Mouse (Mus musculus) layer of hippocampus, adult 9-10 months (tissue): Measurements from ENCODE around the gene Asic2.

Source experiments
- DNase-seq: peaks from one replicate; pipeline ENCODE4 v3.0.0; 2022; ENCODE audit warnings: low spot score

Gene Asic2

GRCm38 (mm10) chr11:81841001-81841400 lies 127.3 kb downstream of the Asic2 start:
- no peak for DNase-seq

DNA sequence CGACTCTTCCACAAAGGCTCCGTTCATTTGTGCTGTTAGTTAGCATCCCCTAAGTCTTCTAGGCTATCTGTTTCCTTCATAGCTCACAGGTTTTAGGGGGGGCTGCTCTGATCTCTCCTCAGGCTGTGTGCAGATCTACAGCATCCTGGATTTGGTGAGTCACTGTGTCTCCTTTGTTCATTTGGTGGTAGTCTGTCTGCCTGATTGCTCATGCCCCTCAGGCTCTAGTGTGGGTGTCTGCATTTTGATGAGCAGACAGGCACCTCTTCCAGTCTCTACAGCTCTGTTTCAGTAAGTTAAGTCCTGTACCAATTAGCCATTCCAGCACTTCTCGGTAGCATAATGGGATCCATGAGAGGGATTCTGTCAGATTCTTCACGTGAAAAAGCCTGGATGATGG lies 129.8 kb downstream of the Asic2 start:
- DNase-seq, result no peak

DNA sequence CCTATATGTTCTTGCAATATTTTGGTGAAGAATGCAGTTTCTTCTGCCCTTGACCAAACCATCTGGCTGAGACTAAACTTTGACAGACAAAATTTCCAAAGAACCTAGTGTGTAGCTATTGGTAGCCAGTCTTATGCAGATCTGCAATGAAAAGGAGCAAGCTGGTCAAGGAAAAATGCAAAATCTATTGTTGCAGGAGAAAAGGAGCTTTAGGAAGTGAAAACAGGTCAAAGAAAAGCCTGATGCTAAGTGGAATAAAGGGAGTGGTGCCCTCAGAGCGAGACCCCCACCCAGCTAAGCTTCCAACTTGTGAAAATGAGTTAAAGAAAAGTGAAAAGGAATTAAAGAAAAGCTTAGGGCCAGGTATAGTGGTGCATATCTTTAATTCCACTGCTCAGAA lies 135.9 kb downstream of the Asic2 start:
- DNase-seq, result no peak

DNA sequence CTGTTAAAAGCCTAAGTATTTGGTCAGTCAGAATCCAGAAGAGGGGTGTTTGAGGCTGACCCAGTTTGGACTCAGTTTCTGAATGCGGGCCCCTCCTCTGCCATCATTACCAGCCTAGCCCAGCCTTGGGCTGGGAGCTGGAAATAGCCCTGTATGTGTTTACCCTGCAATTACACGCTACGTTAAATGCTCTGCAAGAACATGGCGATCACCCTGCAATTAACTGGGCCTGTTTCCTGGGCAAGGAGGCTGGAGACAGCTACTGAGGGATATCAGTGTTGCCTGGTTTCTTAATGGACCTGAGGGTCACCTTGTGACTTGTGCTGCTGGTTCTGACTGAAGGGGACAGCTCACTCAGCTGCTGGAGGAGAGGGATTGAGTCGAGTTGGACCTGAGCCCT lies 151.7 kb downstream of the Asic2 start:
- DNase-seq, result no peak

DNA sequence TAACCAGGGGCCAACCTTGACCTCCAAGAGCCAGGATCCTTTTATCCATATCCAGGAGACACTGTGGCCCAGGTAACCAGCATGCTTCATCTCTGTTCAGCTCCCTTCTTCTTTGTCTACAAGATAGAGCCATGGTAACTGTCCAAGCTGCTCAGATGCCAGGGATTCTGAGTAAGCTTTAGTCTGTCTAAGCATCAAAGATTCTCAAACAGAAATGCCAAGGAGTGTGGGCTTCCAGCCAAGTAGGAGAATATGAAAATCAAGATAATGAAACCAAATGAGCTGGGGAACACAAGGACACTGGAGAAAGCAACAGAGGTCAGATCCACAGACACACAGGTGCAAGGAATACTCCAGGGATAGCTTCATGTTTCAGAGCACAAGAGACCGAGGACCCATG lies 153.4 kb downstream of the Asic2 start:
- peak; percentile 17 for DNase-seq

- no peak for DNase-seq
These were observed 161.2 kb downstream of the Asic2 start for GRCm38 (mm10) chr11:81806905-81807659.

GRCm38 (mm10) chr11:81803544-81803943 lies 164.7 kb downstream of the Asic2 start:
- no peak for DNase-seq

DNA sequence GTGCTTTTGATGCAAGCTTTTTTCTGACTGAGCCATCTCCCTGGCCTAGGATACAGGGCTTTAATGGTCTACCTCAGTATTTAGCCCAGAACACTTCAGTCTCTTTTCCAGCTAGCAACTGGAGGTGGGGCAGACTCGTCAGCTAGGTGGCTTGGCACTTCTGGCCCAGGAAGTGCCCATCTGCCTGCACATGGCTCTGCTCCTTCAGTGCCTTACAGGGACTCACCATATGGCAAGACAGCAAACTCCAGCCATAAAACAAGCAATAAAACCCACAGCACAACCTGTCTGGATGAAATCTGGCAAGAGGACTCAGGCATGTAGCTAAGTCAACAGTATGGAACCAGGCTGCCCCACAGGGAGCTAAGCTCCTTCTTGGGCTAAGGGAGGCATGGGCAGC lies 165.6 kb downstream of the Asic2 start:
- no peak for DNase-seq

DNA sequence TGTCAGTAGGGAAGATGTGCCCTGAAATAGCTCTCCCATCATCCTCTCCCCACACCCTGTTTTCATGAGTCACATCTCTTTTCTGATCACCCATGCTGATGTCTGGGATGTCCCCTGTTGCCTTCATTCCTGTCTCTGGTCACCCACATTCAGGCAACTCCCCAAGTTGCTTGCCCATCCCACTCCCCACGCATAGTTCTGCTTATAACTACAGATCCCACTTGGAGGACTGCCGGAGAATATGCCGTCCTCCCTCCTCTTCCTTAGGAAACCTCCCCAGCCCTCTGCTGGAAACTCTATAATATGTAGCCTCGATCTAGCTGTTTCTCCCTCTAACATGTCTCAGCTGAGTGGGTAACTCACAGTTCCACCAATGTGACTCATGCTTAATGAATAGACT lies 167.4 kb downstream of the Asic2 start:
- no peak for DNase-seq

DNA sequence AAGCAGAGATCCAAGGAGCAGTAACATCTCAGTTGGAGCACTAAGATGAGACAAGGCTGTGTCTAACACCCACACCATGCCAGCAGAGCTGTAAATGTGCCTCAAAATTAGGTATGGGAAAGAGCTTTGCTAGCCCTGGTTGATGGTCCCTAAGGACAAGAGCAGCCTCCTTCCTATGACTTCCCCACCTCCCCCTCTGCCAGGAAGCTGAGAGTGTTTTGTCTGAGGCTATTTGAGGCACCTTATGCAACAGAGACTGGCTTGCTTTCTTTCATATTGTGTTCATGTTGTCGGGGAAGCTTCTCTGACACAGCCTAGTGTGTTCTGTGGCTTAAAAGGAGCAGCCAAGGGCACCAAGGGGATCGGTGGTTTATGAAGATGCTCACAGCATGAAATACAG lies 174.7 kb downstream of the Asic2 start:
- no peak for DNase-seq

- DNase-seq, result no peak
These were observed 176.7 kb downstream of the Asic2 start for GRCm38 (mm10) chr11:81791579-81791978.

GRCm38 (mm10) chr11:81780596-81780995 lies 187.7 kb downstream of the Asic2 start:
- DNase-seq, result no peak

GRCm38 (mm10) chr11:81779881-81780280 lies 188.4 kb downstream of the Asic2 start:
- peak; percentile 10 for DNase-seq

DNA sequence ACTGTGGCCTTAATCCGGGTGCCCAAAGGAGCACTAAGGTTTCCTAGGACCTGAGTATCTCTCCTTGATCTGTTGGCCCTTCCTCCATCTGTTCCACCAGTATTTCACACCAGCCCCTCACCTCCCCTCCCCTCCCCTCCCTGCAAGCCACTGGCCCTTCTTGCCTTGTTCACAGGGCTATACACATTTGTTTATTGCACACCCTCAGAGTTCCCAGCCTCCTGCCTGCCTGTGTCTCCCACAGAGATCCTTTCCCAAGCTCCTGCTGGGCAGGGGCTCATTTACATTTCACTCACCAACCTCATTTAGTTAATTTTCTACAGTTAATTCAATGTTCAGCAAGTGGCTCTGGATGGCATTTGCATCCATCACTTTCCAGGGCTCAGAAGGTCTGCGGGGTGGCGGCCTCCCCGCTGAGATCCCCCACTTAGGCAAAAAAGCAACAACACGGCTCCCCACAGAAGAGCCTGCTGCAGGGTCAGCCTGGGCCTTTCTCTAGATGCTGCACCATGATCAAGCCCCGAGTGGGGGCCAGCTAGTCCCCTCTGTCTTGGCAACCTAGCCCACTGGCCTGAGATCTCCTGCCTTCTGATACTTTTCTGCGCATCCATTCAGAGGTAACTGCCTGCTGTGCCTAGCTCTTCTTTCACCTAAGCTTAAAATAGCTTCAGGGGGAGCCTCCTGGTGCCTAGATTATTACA lies 196.9 kb downstream of the Asic2 start:
- DNase-seq, result no peak

DNA sequence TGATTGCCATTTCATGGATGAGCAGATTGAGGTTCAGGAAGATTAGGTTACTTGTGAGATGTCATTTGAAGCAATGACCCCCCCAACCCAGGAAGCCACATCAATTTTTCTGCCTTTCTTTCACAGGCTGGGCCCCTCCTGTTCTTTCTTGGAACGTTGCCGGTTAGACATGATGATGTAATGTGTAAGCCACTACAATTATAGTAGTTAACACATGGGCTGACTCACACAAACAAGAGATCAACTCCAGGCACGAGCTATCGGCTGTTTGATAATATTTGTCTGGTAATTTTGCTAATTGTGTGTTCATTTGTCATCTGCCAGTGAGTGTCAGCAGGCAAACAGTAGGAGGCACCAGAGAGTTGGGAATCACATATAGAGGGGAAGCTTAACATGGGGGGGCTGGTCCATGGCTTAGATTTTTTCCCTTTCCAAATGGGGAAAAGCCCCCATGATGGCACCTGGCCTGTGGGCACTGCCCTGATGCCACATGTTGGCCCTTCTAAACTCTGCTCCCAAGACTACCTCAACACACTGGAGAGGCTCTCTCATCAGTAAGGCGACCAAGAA lies 198.5 kb downstream of the Asic2 start:
- peak; percentile 41 for DNase-seq

DNA sequence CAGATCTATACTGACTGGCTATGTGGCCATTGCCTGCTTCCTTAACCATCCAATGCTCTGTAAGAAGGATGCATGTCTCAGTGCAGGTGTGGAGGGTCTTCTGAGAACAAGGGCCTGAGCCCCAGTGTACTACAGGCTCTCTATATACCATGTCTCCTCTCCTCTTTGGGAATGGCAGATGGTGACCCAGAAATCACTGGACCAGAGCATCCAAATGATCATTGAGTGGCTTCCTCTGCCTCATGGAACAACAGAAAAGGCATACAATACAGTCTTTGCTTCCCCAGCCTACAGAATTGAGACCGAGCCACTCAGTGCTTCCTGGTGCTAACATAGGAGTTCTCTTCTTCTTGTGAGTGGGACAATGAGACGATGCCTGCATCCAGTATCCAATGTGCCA lies 200.0 kb downstream of the Asic2 start:
- no peak for DNase-seq

DNA sequence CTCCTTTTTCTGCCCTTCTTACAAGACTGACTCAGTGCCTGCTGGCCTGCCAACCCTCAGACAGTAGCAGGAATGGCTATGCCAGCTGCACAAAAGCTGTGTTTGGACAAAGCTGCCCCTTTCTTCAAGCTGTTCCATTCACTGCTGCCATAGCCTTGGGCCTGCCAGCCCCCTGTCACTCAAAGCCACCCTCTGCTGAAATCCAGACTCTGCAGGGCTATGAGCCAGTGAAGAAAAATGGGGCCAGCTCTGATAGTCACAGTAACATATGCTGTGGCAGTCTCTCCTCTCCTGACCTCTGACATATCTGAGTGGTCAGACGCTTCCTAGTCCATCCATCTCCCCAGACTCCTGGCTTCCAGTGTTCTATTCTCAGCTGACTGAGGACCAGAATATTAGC lies 200.5 kb downstream of the Asic2 start:
- no peak for DNase-seq

- no peak for DNase-seq
These were observed 203.0 kb downstream of the Asic2 start for GRCm38 (mm10) chr11:81765288-81765687.

GRCm38 (mm10) chr11:81764778-81765177 lies 203.5 kb downstream of the Asic2 start:
- DNase-seq, result no peak

DNA sequence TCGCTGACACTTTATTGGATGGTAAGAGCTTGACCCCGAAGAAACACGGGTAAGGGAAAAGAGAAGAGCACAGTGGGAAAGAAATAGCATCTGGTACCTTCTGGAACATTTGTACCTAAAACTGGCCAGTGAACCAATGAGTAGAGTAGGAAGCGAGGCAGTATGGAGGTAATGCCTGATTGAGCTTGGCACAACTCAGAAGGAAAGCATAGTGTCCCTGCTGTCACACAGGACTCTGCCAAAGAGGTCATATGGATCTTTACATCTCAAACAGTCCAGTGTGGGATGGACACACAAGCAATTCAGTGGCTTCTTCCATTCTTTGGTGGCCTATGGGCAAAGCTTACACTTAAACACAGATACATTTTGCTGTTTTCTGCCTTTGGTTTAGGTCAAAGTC lies 211.0 kb downstream of the Asic2 start:
- no peak for DNase-seq

GRCm38 (mm10) chr11:81750876-81751275 lies 217.4 kb downstream of the Asic2 start:
- DNase-seq, result no peak

- no peak for DNase-seq
These were observed 218.2 kb downstream of the Asic2 start for GRCm38 (mm10) chr11:81750016-81750415.

DNA sequence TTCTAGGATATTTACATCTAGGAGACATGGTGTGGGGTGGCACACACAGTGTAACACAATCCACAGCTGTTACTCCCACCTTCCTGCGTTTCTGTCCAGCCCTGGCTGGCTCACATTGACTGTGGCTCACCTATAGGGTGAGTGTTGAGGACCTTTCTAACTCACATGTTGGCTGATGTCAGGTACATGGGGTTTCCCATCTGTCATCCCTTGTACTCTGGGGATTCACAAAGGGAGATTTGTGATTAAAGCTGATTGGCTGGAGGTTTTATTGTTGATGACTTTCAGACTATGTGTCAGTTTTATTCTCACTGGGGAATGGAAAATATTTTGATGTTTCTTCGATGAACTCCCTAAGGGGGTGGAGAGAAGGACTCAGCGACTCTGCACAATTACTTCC lies 229.3 kb downstream of the Asic2 start:
- no peak for DNase-seq
